Mouse (Mus musculus) heart, postnatal 0 days (tissue): ENCODE data around the gene Uck2. TPM values are rescaled to one million over a fixed set of nuclear protein-coding genes. Genes with fewer than 3 reads are reported as not detected.

Experiments
- ATAC-seq: fragments of 200-750 bp; cut with Nextera tagmentation; 2 replicates; pipeline ENCODE4 v1.8.0; 2017; ENCODE audit warnings: low read depth, moderate number of reproducible peaks, moderate library complexity; ENCODE audit not compliant: insufficient read depth
- DNase-seq: peaks from one replicate; pipeline ENCODE4 v3.0.0-alpha.2; 2016; ENCODE audit warnings: low spot score
- H3K27ac ChIP-seq: fragments of 300-500 bp; sonication (generic); 2 replicates; pipeline ENCODE4 v1.5.1; 2014; ENCODE audit warnings: low read depth, mild to moderate bottlenecking
- H3K27me3 ChIP-seq: fragments of 300-500 bp; sonication (generic); 2 replicates; pipeline ENCODE4 v1.6.1; 2014; ENCODE audit warnings: low read length, mixed read lengths; ENCODE audit not compliant: control insufficient read depth, insufficient read depth
- H3K36me3 ChIP-seq: fragments of 300-500 bp; sonication (generic); replicated peaks from 2 replicates; pipeline ENCODE4 v1.6.1; 2014; ENCODE audit warnings: low read length, mixed read lengths; ENCODE audit not compliant: control insufficient read depth, insufficient read depth
- H3K4me1 ChIP-seq: fragments of 300-500 bp; sonication (generic); 2 replicates; pipeline ENCODE4 v1.6.1; 2014; ENCODE audit warnings: antibody characterized with exemption; ENCODE audit not compliant: control insufficient read depth, insufficient read depth
- H3K4me2 ChIP-seq: fragments of 300-500 bp; sonication (generic); 2 replicates; pipeline ENCODE4 v1.6.1; 2014; ENCODE audit warnings: low read depth, mild to moderate bottlenecking, low read length, moderate library complexity
- H3K4me3 ChIP-seq: fragments of 300-500 bp; sonication (generic); 2 replicates; pipeline ENCODE4 v1.5.1; 2014; ENCODE audit warnings: low read depth, low read length
- H3K9ac ChIP-seq: fragments of 300-500 bp; sonication (generic); replicated peaks from 2 replicates; pipeline ENCODE4 v1.6.1; 2014; ENCODE audit warnings: low read depth, low read length, mixed read lengths
- H3K9me3 ChIP-seq: fragments of 300-500 bp; sonication (generic); replicated peaks from 2 replicates; pipeline ENCODE4 v1.6.1; 2016; ENCODE audit warnings: low read length; ENCODE audit not compliant: control insufficient read depth
- CTCF ChIP-seq: IDR thresholded peaks from 2 replicates; pipeline ENCODE4 v1.5.1; 2016; ENCODE audit warnings: antibody characterized with exemption, control low read depth, low read depth
- EP300 ChIP-seq: IDR thresholded peaks from 2 replicates; pipeline ENCODE4 v1.6.1; 2016; ENCODE audit warnings: antibody characterized with exemption, low read depth
- WGBS: fragments of 180-500 bp; shearing (Covaris S2); extraction: QIAGEN DNeasy Blood & Tissue Kit; methylation state at CpG from one replicate; pipeline ENCODE4 v1.1.7; 2014; 5-methylcytosine and 5-hydroxymethylcytosine counted together
- polyA plus RNA-seq: library from polyadenylated mRNA; unstranded; fragments of >200 nt; fragmentation: Nextera tagmentation; extraction: Ambion mirVana; gene quantifications from 2 replicates; pipeline ENCODE4 v1.2.1, GENCODE M21; 2015
- total RNA-seq: library from RNA; depleted of rRNA; stranded (reverse); fragments of >200 nt; gene quantifications from 2 replicates; pipeline ENCODE4 v1.2.3, GENCODE M21; 2014; ENCODE audit warnings: low replicate concordance

Gene Uck2
- total and polyA plus RNA-seq, 2 experiments from 2014 or later: 30.7 to 60.3 TPM

GRCm38 (mm10) chr1:167245180-167245641, 39.9 kb downstream of the Uck2 start:
- peak overlapping the region; percentile 5; the same call in 1 of the 2 replicates for H3K27ac ChIP-seq
- WGBS: 34% methylated on average over 9 of the region's 9 CpGs
- H3K4me1 ChIP-seq: peaks cover 16% of the 10 kb centered on the region; the same call in 1 of the 2 replicates
- no peaks in the 10 kb centered on the region for H3K27me3 ChIP-seq
- TF ChIP-seq EP300 (no peak), CTCF (no peak)
- H3K4me2 ChIP-seq: peak overlapping the region; percentile 2; the same call in 1 of the 2 replicates
- no peak overlapping the region for H3K4me3 ChIP-seq
- H3K9me3 ChIP-seq: no peaks in the 10 kb centered on the region
- DNase-seq (peak; percentile 30), ATAC-seq (peak; percentile 60; the same call in 1 of the 2 replicates)
- H3K9ac ChIP-seq: no peak overlapping the region
- H3K36me3 ChIP-seq: no peaks in the 10 kb centered on the region

GRCm38 (mm10) chr1:167242191-167242681, 42.9 kb downstream of the Uck2 start:
- Histone ChIP-seq H3K4me1 (peaks cover 12% of the 10 kb centered on the region; the same call in 1 of the 2 replicates), H3K9me3 (no peaks in the 10 kb centered on the region), H3K4me2 (peak overlapping the region; percentile 1; the same call in 1 of the 2 replicates), H3K4me3 (no peak overlapping the region), H3K9ac (no peak overlapping the region), H3K36me3 (no peaks in the 10 kb centered on the region), H3K27ac (no peak overlapping the region), H3K27me3 (no peaks in the 10 kb centered on the region)
- DNase-seq (no peak), ATAC-seq (no peak)
- 29% methylated on average over 7 of the region's 7 CpGs for WGBS
- no peak for TF ChIP-seq CTCF
- TF ChIP-seq EP300: no peak

DNA sequence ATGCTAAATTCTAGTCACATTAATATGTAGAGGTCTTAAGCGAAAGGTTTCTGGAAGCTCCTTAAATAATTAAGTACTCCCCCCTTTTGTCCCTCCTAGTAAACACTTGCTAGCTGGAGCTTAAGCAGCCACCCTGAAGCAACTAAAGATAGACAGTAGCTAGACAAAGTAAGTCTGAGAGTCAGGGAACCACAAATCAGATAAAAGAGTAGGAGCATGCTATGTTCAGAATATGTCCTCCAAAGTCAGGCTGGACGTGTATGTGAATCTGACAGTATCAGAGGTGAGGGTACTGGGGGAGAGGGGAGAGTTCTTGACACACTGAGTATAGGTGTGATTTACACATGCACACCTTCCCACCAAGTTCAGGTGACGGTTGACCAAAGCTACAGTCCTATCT, 43.6 kb downstream of the Uck2 start:
- no peak for TF ChIP-seq EP300
- TF ChIP-seq CTCF: no peak
- Histone ChIP-seq H3K9ac (no peak overlapping the region), H3K36me3 (no peaks in the 10 kb centered on the region), H3K27ac (no peak overlapping the region), H3K4me1 (peaks cover 18% of the 10 kb centered on the region; the same call in 1 of the 2 replicates), H3K9me3 (no peaks in the 10 kb centered on the region), H3K4me3 (no peak overlapping the region), H3K4me2 (no peak overlapping the region), H3K27me3 (no peaks in the 10 kb centered on the region)
- 78% methylated on average over 3 of the region's 3 CpGs for WGBS
- DNase-seq: no peak
- ATAC-seq: no peak

DNA sequence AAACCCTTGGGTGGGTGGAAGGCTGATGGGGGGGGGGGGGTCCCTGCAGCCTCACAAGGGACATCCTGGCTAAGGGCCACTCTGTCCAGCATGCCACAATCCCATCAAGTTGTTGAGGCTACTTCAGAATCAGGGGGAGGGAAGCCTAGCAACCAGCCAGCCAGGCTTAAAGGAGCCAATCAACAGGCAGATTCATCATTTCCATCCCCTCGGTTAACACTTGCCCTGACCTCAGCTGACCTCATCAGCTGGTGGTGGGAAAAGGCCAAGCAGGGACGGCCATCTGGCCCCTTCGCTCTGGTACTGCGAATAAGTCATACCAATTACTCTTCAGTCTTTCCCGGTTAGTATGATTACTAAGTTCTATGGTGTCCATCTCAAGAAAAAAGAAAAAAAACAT, 44.8 kb downstream of the Uck2 start:
- 77% methylated on average over 5 of the region's 5 CpGs for WGBS
- no peaks in the 10 kb centered on the region for H3K9me3 ChIP-seq
- no peak for TF ChIP-seq CTCF
- TF ChIP-seq EP300: no peak
- no peaks in the 10 kb centered on the region for H3K27me3 ChIP-seq
- no peak for ATAC-seq
- H3K9ac ChIP-seq: no peak overlapping the region
- H3K4me2 ChIP-seq: no peak overlapping the region
- no peak overlapping the region for H3K27ac ChIP-seq
- H3K4me1 ChIP-seq: peaks cover 16% of the 10 kb centered on the region; the same call in 1 of the 2 replicates
- DNase-seq: no peak
- no peak overlapping the region for H3K4me3 ChIP-seq
- H3K36me3 ChIP-seq: peaks cover under 1% of the 10 kb centered on the region; the same call in 1 of the 2 replicates

DNA sequence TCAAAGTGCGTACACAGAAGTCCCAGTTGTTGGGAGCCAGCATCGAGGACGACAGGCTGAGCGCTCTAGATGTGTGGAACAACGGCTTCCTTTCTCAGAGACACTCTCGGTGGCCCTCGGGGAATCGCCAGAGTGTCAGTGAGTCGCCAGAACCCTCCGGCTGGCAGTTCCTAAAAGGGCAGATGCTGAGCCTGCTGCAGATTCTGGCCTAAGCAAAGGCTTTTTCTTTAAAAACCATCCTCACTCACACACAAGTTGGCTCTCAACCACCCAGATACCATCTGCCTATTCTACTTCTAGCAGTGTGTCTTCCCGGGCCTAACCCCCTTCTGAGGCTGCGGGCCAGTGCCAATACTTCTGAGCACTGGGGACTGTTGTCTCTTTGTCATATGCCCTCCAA, 45.2 kb downstream of the Uck2 start:
- Histone ChIP-seq H3K9ac (no peak overlapping the region), H3K36me3 (peaks cover 5% of the 10 kb centered on the region; the same call in 1 of the 2 replicates), H3K4me1 (peaks cover 12% of the 10 kb centered on the region; the same call in 1 of the 2 replicates), H3K27me3 (no peaks in the 10 kb centered on the region), H3K27ac (no peak overlapping the region), H3K4me3 (no peak overlapping the region), H3K9me3 (no peaks in the 10 kb centered on the region), H3K4me2 (no peak overlapping the region)
- 61% methylated on average over 12 of the region's 12 CpGs for WGBS
- TF ChIP-seq CTCF (no peak), EP300 (no peak)
- no peak for DNase-seq
- ATAC-seq: no peak
